Mouse (Mus musculus) adrenal gland, postnatal 14 days (tissue): ENCODE data around the gene Gm10053. TPM values are rescaled to one million over a fixed set of nuclear protein-coding genes. Genes with fewer than 3 reads are reported as not detected.

Experiments
- DNase-seq: peaks from one replicate; pipeline ENCODE4 v3.0.0; 2021; ENCODE audit warnings: mixed read lengths
- total RNA-seq: library from RNA; stranded (reverse); gene quantifications from 2 replicates; pipeline ENCODE4 v1.2.3, GENCODE M21; 2021

Gm10053 gene
- total RNA-seq, 1 experiment from 2014 or later, result 547 TPM

GRCm38 (mm10) chr19:24899578-24900544 is 24.4 kb downstream of the Gm10053 start:
- DNase-seq, result peak; percentile 26

DNA sequence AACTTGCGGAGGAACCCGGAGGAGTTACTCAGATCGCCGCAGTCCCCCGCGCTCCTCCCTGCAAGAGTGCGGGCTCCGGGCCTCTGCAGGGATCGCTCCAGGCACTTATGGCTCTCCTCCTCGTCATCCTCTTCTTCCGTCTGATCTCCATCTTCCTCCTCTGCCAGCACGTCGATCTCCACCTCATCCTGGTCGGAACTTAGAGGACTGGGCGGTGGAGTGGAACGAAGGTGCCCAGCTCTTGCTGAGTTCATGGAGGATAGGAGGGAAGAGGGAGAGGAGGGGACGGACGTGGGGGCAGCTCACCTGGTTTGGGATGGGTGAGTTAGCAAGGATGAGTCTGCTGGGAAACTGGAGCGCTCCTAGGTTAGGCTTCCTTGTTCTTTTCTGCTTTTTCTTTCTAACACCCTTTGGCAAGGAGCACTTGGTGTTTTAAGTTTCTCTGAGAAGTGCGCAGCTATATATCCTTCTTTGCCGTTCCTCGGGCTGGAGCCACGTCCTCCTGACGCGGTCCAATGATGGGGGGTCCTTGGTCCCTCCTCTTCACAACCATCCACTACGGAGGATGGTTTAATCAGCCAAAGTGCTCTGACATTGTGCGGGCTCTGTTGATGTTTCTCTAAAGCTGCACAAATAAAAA is 25.2 kb downstream of the Gm10053 start, which contains the start of gene Foxd4:
Foxd4 (minus strand) TSS at position 617 of the 640 bp plus-strand sequence.
- DNase-seq, result no peak

DNA sequence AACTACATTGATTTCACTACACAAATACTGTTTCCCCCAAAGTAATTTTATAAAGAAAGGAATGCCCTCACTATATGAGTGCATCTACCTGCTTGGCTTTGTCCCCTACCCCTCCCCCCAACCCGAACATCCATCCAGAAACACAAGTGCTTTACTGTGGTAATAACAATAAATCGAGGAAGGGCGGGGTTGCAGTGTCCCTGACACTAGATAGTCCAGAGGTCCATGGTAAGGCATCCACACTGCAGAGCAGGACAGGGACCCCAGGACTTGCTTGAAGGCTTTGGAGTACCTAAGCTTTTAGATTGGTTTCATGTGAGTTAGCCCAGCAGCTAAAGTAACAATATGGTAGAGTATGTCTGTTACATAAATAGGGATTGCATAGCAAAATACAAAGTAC is 26.2 kb downstream of the Gm10053 start:
- DNase-seq, result no peak

- DNase-seq, result no peak
Measured at GRCm38 (mm10) chr19:24902256-24902655, 26.8 kb downstream of the Gm10053 start.

- DNase-seq, result no peak
Measured at GRCm38 (mm10) chr19:24902821-24903220, 27.3 kb downstream of the Gm10053 start.

DNA sequence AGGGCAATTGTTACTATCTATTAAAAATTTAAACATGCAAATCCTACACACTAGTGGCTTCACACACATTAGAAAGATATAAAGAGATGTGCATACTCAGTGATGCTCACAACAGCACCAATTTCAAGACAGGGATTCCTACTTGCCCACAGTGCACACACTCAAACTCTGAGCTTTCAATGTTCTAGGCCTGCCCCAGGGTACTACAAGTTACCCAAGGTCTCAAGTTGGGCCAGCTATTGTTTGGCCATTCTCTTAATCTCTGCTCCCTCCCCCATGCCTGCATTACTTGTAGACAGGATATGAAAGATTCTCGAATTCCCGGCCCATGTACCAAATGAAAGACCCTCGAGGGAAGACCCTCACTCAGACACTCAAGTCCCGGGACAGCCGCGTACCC is 32.2 kb downstream of the Gm10053 start:
- DNase-seq, result no peak

DNA sequence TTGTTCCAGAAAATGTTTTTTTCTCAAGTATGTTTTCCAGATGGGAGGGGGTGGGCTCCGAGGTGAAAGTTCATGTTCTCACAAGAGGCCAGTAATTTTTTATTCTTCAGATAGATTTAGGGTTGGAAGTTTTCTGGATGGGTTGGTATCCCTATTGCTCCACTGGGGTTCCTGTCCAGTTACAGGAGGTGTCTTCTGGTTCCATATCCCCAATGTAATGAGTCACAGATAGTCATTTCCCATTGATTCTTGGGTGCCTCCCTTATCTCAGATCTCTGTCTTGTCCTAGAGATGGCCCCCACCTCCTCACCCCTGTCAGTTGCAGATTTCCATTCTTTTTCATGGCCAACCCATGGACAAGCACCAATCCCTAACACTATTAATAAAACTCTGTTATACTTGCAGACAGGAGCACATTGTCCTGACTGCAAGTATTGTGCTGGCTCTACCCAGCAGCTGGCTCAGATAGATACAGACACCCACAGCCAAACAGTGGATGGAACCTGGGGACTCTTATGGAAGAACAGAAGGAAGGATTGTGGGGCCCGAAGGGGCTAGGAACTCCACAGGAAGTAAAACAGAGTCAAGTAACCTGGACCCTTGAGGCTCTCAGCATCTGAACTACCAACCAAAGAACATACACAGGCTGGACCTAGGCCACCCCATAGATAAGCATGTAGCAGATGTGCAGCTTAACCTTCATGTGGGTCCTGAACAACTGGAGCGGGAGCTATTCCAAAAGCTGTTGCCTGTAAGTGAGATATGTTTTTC is 33.1 kb downstream of the Gm10053 start:
- DNase-seq, result no peak

GRCm38 (mm10) chr19:24920866-24921265 is 45.4 kb downstream of the Gm10053 start:
- peak; percentile 17 for DNase-seq

Other genes starting within 250 kb of the Gm10053 start
- 0.30 and 0.33 TPM in 2 replicates for gene Tmem252, start 201.7 kb upstream of the Gm10053 start, total RNA-seq
- 60.3 and 68.5 TPM in 2 replicates for gene Pgm5, start 13.8 kb upstream of the Gm10053 start, total RNA-seq
- not detected in 2 replicates for gene Foxd4, start 25.5 kb downstream of the Gm10053 start, total RNA-seq
- 11.8 and 12.2 TPM in 2 replicates for gene Cbwd1, start 85.9 kb downstream of the Gm10053 start, total RNA-seq
- gene Dock8, start 123.8 kb downstream of the Gm10053 start, total RNA-seq, result 33.1 and 33.8 TPM in 2 replicates